Mouse (Mus musculus) MEL (cell line): ENCODE data around the gene Rpl3. TPM values are rescaled to one million over a fixed set of nuclear protein-coding genes. Genes with fewer than 3 reads are reported as not detected.
A peak's percentile ranks its signal among the peaks of the same experiment; 100 is the strongest.

Source experiments
- DNase-seq: peaks from one replicate; pipeline ENCODE4 v3.0.0; 2011; ENCODE audit warnings: low read depth, low spot score
- H3K27ac ChIP-seq: 2 replicates; pipeline ENCODE4 v1.5.1; 2012; ENCODE audit warnings: low read depth, mild to moderate bottlenecking, control low read depth, low read length, moderate library complexity; ENCODE audit not compliant: control insufficient read depth
- H3K27me3 ChIP-seq, 2 experiments: fragments of 150-350 bp in 1 of 2; sonication (generic) in 1 of 2; 2 replicates each; pipeline ENCODE4 v1.6.1; 2012; ENCODE audit warnings: low read length in 2 of 2, mild to moderate bottlenecking in 2 of 2, improper control_type of control experiment in 1 of 2, moderate library complexity in 1 of 2; ENCODE audit not compliant: insufficient read depth in 2 of 2, control insufficient read depth in 1 of 2
- H3K36me3 ChIP-seq, 2 experiments: 2 replicates each; pipeline ENCODE4 v1.6.1; 2012 to 2014; ENCODE audit warnings: low read length in 2 of 2, improper control_type of control experiment in 1 of 2, inconsistent platforms in 1 of 2, mild to moderate bottlenecking in 1 of 2; ENCODE audit not compliant: insufficient read depth in 2 of 2, control insufficient read depth in 1 of 2
- H3K4me1 ChIP-seq, 2 experiments: fragments of 150-350 bp in 1 of 2; sonication (generic) in 1 of 2; 2 replicates each; pipeline ENCODE4 v1.6.1; 2012; ENCODE audit warnings: low read length in 2 of 2, improper control_type of control experiment in 1 of 2, mild to moderate bottlenecking in 1 of 2; ENCODE audit not compliant: insufficient read depth in 2 of 2, control insufficient read depth in 1 of 2
- H3K4me3 ChIP-seq, 2 experiments: fragments of 150-350 bp in 1 of 2; sonication (generic) in 1 of 2; 2 replicates each; pipeline ENCODE4 v1.5.1; 2012; ENCODE audit warnings: low read depth in 2 of 2, low read length in 2 of 2, mild to moderate bottlenecking in 2 of 2, moderate library complexity in 2 of 2, control low read depth in 1 of 2, improper control_type of control experiment in 1 of 2; ENCODE audit not compliant: control insufficient read depth in 1 of 2, insufficient read depth in 1 of 2
- H3K79me2 ChIP-seq: 2 replicates; pipeline ENCODE4 v1.6.1; 2012; ENCODE audit warnings: mild to moderate bottlenecking, low read length, moderate library complexity; ENCODE audit not compliant: control insufficient read depth, poor library complexity, insufficient read depth
- H3K9ac ChIP-seq: 2 replicates; pipeline ENCODE4 v1.6.1; 2012; ENCODE audit warnings: low read depth, mild to moderate bottlenecking, control low read depth, low read length, moderate library complexity; ENCODE audit not compliant: control insufficient read depth, poor library complexity, severe bottlenecking
- H3K9me3 ChIP-seq: fragments of 150-350 bp; sonication (generic); replicated peaks from 2 replicates; pipeline ENCODE4 v1.6.1; 2012; ENCODE audit warnings: mild to moderate bottlenecking, low read length, improper control_type of control experiment, moderate library complexity; ENCODE audit not compliant: insufficient read depth
- BHLHE40 ChIP-seq: IDR thresholded peaks from 2 replicates; pipeline ENCODE4 v1.6.1; 2012; ENCODE audit warnings: low read depth, mild to moderate bottlenecking, inconsistent platforms, low read length, improper control_type of control experiment, borderline replicate concordance
- CHD1 ChIP-seq: IDR thresholded peaks from 2 replicates; pipeline ENCODE4 v1.6.1; 2012; ENCODE audit warnings: low read depth, mild to moderate bottlenecking, inconsistent platforms, low read length, improper control_type of control experiment
- CHD2 ChIP-seq: IDR thresholded peaks from 2 replicates; pipeline ENCODE4 v1.6.1; 2011; ENCODE audit warnings: low read length, improper control_type of control experiment
- CTCF ChIP-seq, 3 experiments: IDR thresholded peaks in 2 of 3; conservative IDR thresholded peaks in 1 of 3; 2 replicates each; pipeline ENCODE4 v1.5.1; 2011 to 2012; ENCODE audit warnings: low read length in 3 of 3, low read depth in 2 of 3, mild to moderate bottlenecking in 2 of 3, improper control_type of control experiment in 1 of 3, inconsistent platforms in 1 of 3, mixed read lengths in 1 of 3, moderate library complexity in 1 of 3; ENCODE audit not compliant: control insufficient read depth in 1 of 3, insufficient read depth in 1 of 3, poor library complexity in 1 of 3, severe bottlenecking in 1 of 3
- E2F4 ChIP-seq: IDR thresholded peaks from 2 replicates; pipeline ENCODE4 v1.6.1; 2011; ENCODE audit warnings: low read depth, low read length, improper control_type of control experiment, borderline replicate concordance
- EP300 ChIP-seq, 2 experiments: IDR thresholded peaks; 2 replicates each; pipeline ENCODE4 v1.6.1; 2011; ENCODE audit warnings: improper control_type of control experiment in 2 of 2, low read length in 2 of 2, low read depth in 1 of 2, mild to moderate bottlenecking in 1 of 2
- ETS1 ChIP-seq: IDR thresholded peaks from 2 replicates; pipeline ENCODE4 v1.6.1; 2012; ENCODE audit warnings: low read depth, mild to moderate bottlenecking, inconsistent platforms, low read length, improper control_type of control experiment, moderate library complexity
- GABPA ChIP-seq: IDR thresholded peaks from 2 replicates; pipeline ENCODE4 v1.6.1; 2012; ENCODE audit warnings: low read depth, mild to moderate bottlenecking, inconsistent platforms, low read length, improper control_type of control experiment, moderate library complexity
- GATA1 ChIP-seq: IDR thresholded peaks from 2 replicates; pipeline ENCODE4 v1.6.1; 2011; ENCODE audit warnings: low read depth, low read length, improper control_type of control experiment
- HCFC1 ChIP-seq: IDR thresholded peaks from 2 replicates; pipeline ENCODE4 v1.6.1; 2012; ENCODE audit warnings: low read depth, mild to moderate bottlenecking, inconsistent platforms, low read length, improper control_type of control experiment, moderate library complexity
- KAT2A ChIP-seq: conservative IDR thresholded peaks from 2 replicates; pipeline ENCODE4 v1.6.1; 2012; ENCODE audit warnings: low read depth, low read length, improper control_type of control experiment, inconsistent platforms
- MAFK ChIP-seq: IDR thresholded peaks from 2 replicates; pipeline ENCODE4 v1.6.1; 2011; ENCODE audit warnings: low read depth, mild to moderate bottlenecking, low read length, improper control_type of control experiment, borderline replicate concordance
- MAX ChIP-seq: IDR thresholded peaks from 2 replicates; pipeline ENCODE4 v1.6.1; 2011; ENCODE audit warnings: low read length, improper control_type of control experiment
- NRF1 ChIP-seq: IDR thresholded peaks from 2 replicates; pipeline ENCODE4 v1.6.1; 2014; ENCODE audit warnings: low read depth, mild to moderate bottlenecking, inconsistent platforms, low read length, improper control_type of control experiment, moderate library complexity; ENCODE audit not compliant: poor library complexity, insufficient read depth, severe bottlenecking
- POLR2A ChIP-seq, 2 experiments: IDR thresholded peaks; 2 replicates each; pipeline ENCODE4 v1.6.1; 2011 to 2012; ENCODE audit warnings: low read length in 2 of 2, mild to moderate bottlenecking in 2 of 2, control low read depth in 1 of 2, improper control_type of control experiment in 1 of 2, low read depth in 1 of 2, moderate library complexity in 1 of 2; ENCODE audit not compliant: control insufficient read depth in 1 of 2, insufficient read depth in 1 of 2, poor library complexity in 1 of 2
- POLR2AphosphoS2 ChIP-seq: IDR thresholded peaks from 2 replicates; pipeline ENCODE4 v1.6.1; 2011; ENCODE audit warnings: low read length, improper control_type of control experiment
- POLR2AphosphoS5 ChIP-seq: IDR thresholded peaks from 2 replicates; pipeline ENCODE4 v1.6.1; 2012; ENCODE audit warnings: low read depth, borderline replicate concordance, mild to moderate bottlenecking, inconsistent platforms, low read length, moderate library complexity, mixed read lengths
- RAD21 ChIP-seq: IDR thresholded peaks from 2 replicates; pipeline ENCODE4 v1.6.1; 2011; ENCODE audit warnings: mild to moderate bottlenecking, low read depth, low read length, improper control_type of control experiment
- RCOR1 ChIP-seq: IDR thresholded peaks from 2 replicates; pipeline ENCODE4 v1.6.1; 2012; ENCODE audit warnings: low read depth, mild to moderate bottlenecking, inconsistent platforms, low read length, improper control_type of control experiment
- SIN3A ChIP-seq: IDR thresholded peaks from 2 replicates; pipeline ENCODE4 v1.6.1; 2012; ENCODE audit warnings: low read length, improper control_type of control experiment, inconsistent platforms
- SMC3 ChIP-seq: IDR thresholded peaks from 2 replicates; pipeline ENCODE4 v1.6.1; 2011; ENCODE audit warnings: low read depth, low read length, improper control_type of control experiment
- TAL1 ChIP-seq: IDR thresholded peaks from 2 replicates; pipeline ENCODE4 v1.6.1; 2012; ENCODE audit warnings: mild to moderate bottlenecking, inconsistent platforms, low read length, moderate library complexity, mixed read lengths
- TBP ChIP-seq: IDR thresholded peaks from 2 replicates; pipeline ENCODE4 v1.8.0; 2011; ENCODE audit warnings: low read depth, low read length, improper control_type of control experiment
- TCF12 ChIP-seq: IDR thresholded peaks from 2 replicates; pipeline ENCODE4 v1.6.1; 2014; ENCODE audit warnings: low read depth, mild to moderate bottlenecking, inconsistent platforms, low read length, improper control_type of control experiment, moderate library complexity
- UBTF ChIP-seq: IDR thresholded peaks from 2 replicates; pipeline ENCODE4 v1.6.1; 2012; ENCODE audit warnings: low read depth, mild to moderate bottlenecking, inconsistent platforms, low read length, improper control_type of control experiment, moderate library complexity, borderline replicate concordance; ENCODE audit not compliant: insufficient read depth
- USF1 ChIP-seq: IDR thresholded peaks from 2 replicates; pipeline ENCODE4 v1.6.1; 2014; ENCODE audit warnings: low read depth, mild to moderate bottlenecking, inconsistent platforms, low read length, improper control_type of control experiment, moderate library complexity
- USF2 ChIP-seq, 2 experiments: IDR thresholded peaks; 2 replicates each; pipeline ENCODE4 v1.6.1; 2011 to 2012; ENCODE audit warnings: improper control_type of control experiment in 2 of 2, low read length in 2 of 2, borderline replicate concordance in 1 of 2, inconsistent platforms in 1 of 2, low read depth in 1 of 2, mild to moderate bottlenecking in 1 of 2; ENCODE audit not compliant: insufficient read depth in 1 of 2
- ZC3H11A ChIP-seq: IDR thresholded peaks from 2 replicates; pipeline ENCODE4 v1.6.1; 2012; ENCODE audit warnings: low read depth, mild to moderate bottlenecking, inconsistent platforms, low read length, improper control_type of control experiment
- ZKSCAN1 ChIP-seq: IDR thresholded peaks from 2 replicates; pipeline ENCODE4 v1.6.1; 2012; ENCODE audit warnings: low read depth, mild to moderate bottlenecking, inconsistent platforms, low read length, improper control_type of control experiment, moderate library complexity
- ZMIZ1 ChIP-seq: IDR thresholded peaks from 2 replicates; pipeline ENCODE4 v1.6.1; 2012; ENCODE audit warnings: low read depth, mild to moderate bottlenecking, inconsistent platforms, low read length, improper control_type of control experiment, moderate library complexity
- ZNF384 ChIP-seq: IDR thresholded peaks from 2 replicates; pipeline ENCODE4 v1.6.1; 2012; ENCODE audit warnings: low read depth, mild to moderate bottlenecking, inconsistent platforms, low read length, improper control_type of control experiment
- polyA plus RNA-seq, 2 experiments: library from polyadenylated mRNA; stranded (reverse) in 1 of 2; unstranded in 1 of 2; fragments of >175 nt in 1 of 2; fragments of >200 nt in 1 of 2; gene quantifications; 2 replicates each; pipeline versions ENCODE4 v1.2.1 to v1.2.4; 2012; ENCODE audit warnings: low replicate concordance in 2 of 2, low read depth in 1 of 2; ENCODE audit not compliant: insufficient read length in 2 of 2, insufficient read depth in 1 of 2, missing spikeins in 1 of 2
- total RNA-seq: library from RNA; depleted of rRNA; stranded (reverse); fragments of 300-350 nt; gene quantifications from 2 replicates; pipeline ENCODE4 v1.2.3, GENCODE M21; 2012

Rpl3 gene
- total and polyA plus RNA-seq, 3 experiments, result 543 to 1,686 (median 1,096) TPM

- no peaks in the 10 kb centered on the region for H3K27me3 ChIP-seq
- H3K9ac ChIP-seq, result no peak overlapping the region
- TF ChIP-seq ZMIZ1 (no peak), NRF1 (no peak), EP300 (IDR thresholded peaks at IDR 0.05; ENCODE audit: low read depth in 1 of 2, low read length in 2 of 2) (peak in 1 of 2 experiments; percentile 64; a peak in 2 of 4 replicates), KAT2A (no peak), POLR2AphosphoS2 (no peak), ZKSCAN1 (no peak), ETS1 (peak; percentile 20; the same call in 1 of the 2 replicates), TCF12 (peak; percentile 84), TAL1 (peak; percentile 62), GABPA (no peak), GATA1 (peak; percentile 51; the same call in 1 of the 2 replicates), HCFC1 (no peak)
- peaks cover 19 to 38% of the 10 kb centered on the region in 2 experiments for H3K4me1 ChIP-seq
- no peak overlapping the region for H3K4me3 ChIP-seq
- DNase-seq, result peak; percentile 24
- H3K27ac ChIP-seq, result peak overlapping the region; percentile 95
- H3K36me3 ChIP-seq, result peaks cover 0 to 29% of the 10 kb centered on the region in 2 experiments; a peak in 2 of 4 replicates
- peaks cover 16% of the 10 kb centered on the region for H3K79me2 ChIP-seq
- H3K9me3 ChIP-seq, result no peaks in the 10 kb centered on the region
Observed at GRCm38 (mm10) chr15:80129982-80130381, 38.3 kb upstream of the Rpl3 start.

GRCm38 (mm10) chr15:80127191-80127590, 35.5 kb upstream of the Rpl3 start:
- peaks cover 0 to 16% of the 10 kb centered on the region in 2 experiments; a peak in 2 of 4 replicates for H3K36me3 ChIP-seq
- H3K9me3 ChIP-seq, result no peaks in the 10 kb centered on the region
- H3K27ac ChIP-seq, result no peak overlapping the region
- no peak overlapping the region for H3K9ac ChIP-seq
- H3K4me1 ChIP-seq, result peaks cover 13 to 26% of the 10 kb centered on the region in 2 experiments
- H3K79me2 ChIP-seq, result no peaks in the 10 kb centered on the region
- no peaks in the 10 kb centered on the region for H3K27me3 ChIP-seq
- no peak overlapping the region for H3K4me3 ChIP-seq
- no peak for TF ChIP-seq USF1
- no peak for TF ChIP-seq NRF1
- TF ChIP-seq SIN3A, result no peak
- TF ChIP-seq POLR2A (IDR thresholded peaks at IDR 0.05; ENCODE audit: control insufficient read depth in 1 of 2, insufficient read depth in 1 of 2, low read depth in 1 of 2, low read length in 2 of 2, poor library complexity in 1 of 2), result no peak
- TF ChIP-seq TBP, result no peak
- TF ChIP-seq CHD1, result no peak
- TF ChIP-seq ZNF384, result no peak
- peak; percentile 17 to 56 (median 27); a peak in 4 of 6 replicates for TF ChIP-seq CTCF (IDR thresholded peaks at IDR 0.05 in 2 of 3, conservative IDR thresholded peaks at IDR 0.05 in 1 of 3; ENCODE audit: control insufficient read depth in 1 of 3, insufficient read depth in 1 of 3, low read depth in 2 of 3, low read length in 3 of 3, poor library complexity in 1 of 3, severe bottlenecking in 1 of 3)
- no peak for TF ChIP-seq MAX
- TF ChIP-seq RCOR1, result no peak
- no peak for TF ChIP-seq CHD2
- no peak for TF ChIP-seq USF2 (IDR thresholded peaks at IDR 0.05; ENCODE audit: borderline replicate concordance in 1 of 2, insufficient read depth in 1 of 2, low read depth in 1 of 2, low read length in 2 of 2)
- no peak for TF ChIP-seq GABPA
- peak; percentile 18 for TF ChIP-seq RAD21
- no peak for TF ChIP-seq E2F4
- no peak for TF ChIP-seq EP300 (IDR thresholded peaks at IDR 0.05; ENCODE audit: low read depth in 1 of 2, low read length in 2 of 2)
- TF ChIP-seq UBTF, result no peak
- TF ChIP-seq ETS1, result no peak
- TF ChIP-seq BHLHE40, result no peak
- no peak for TF ChIP-seq ZMIZ1
- no peak for TF ChIP-seq ZC3H11A
- no peak for TF ChIP-seq POLR2AphosphoS5
- TF ChIP-seq MAFK, result no peak
- TF ChIP-seq SMC3, result peak; percentile 56
- DNase-seq, result peak; percentile 76
